Mouse (Mus musculus) adipocyte (in vitro differentiated cells): ENCODE results near the gene Vwf.

ENCODE experiments used
- DNase-seq: peaks from one replicate; pipeline ENCODE4 v3.0.0-alpha.2; 2016; ENCODE audit warnings: low spot score

Gene Vwf

GRCm38 (mm10) chr6:125546474-125546873 lies at the start of gene Vwf:
TSS of gene Vwf (plus strand) at chr6:125546774.
- DNase-seq: no peak

GRCm38 (mm10) chr6:125498062-125498461 lies 48.5 kb upstream of the Vwf start:
- peak; percentile 66 for DNase-seq

GRCm38 (mm10) chr6:125503186-125503802 lies 43.3 kb upstream of the Vwf start:
- DNase-seq: no peak

GRCm38 (mm10) chr6:125504622-125505355 lies 41.8 kb upstream of the Vwf start:
- DNase-seq: no peak

GRCm38 (mm10) chr6:125506427-125506826 lies 40.1 kb upstream of the Vwf start:
- no peak for DNase-seq

DNA sequence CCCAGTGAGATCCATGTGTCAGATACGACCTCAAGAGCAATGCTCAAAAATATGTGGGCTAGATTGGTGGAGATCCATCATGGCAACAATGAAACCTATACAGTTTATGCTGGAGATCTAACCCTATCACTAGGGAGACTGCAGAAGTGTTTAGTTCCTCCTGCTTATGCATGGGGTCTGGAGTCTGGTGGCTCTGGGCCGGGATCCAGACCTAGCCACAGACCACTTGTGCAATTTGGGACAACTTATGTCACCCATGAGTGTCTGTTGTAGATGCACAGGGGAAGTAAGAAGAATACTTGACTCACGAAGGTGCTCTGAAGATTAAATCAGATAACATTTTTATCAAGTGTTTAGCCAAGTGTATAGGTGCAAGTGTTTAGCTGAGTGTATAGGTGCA lies 36.8 kb upstream of the Vwf start:
- DNase-seq: no peak

DNA sequence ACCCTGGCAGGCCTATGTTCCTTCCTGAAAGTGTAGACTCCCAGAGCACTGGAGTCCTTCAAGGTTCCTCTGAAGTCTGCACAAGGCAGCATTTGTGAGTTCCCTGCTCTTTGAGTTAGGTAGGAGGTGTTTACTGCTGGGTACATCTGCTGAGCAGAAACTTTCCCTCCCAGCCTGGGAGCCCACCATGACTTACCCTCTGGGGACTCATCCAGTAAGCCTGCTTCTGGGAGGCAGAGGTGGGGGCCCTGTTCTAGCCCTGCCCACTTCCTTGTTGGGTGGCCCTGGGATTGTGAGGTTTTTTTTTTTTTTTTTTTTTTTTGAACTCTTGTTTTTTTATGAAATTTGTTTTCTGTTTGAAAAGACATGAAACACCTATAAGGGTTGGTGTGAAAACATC lies 35.9 kb upstream of the Vwf start:
- DNase-seq: no peak

DNA sequence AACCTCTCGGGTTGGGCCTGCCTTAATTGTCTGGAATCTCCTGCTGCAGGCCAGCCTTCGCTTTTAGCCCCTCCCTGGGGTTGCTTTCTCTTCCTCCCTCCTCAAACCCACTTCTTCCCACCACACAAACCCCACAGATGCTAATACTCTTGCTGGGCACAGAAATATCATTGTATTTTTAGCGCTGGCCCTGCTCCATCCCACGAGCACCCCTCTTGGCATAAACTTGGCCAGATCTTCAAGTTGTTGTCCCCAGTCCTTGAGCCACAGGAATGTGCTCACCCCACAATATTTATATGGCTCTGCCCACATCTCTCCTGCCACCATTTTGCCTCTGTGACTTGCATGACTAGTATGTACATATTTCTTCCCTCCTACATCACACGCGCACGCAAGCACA lies 35.4 kb upstream of the Vwf start:
- no peak for DNase-seq

GRCm38 (mm10) chr6:125512950-125513596 lies 33.5 kb upstream of the Vwf start:
- peak; percentile 72 for DNase-seq

- no peak for DNase-seq
These were observed 30.9 kb upstream of the Vwf start for GRCm38 (mm10) chr6:125515503-125516315.

DNA sequence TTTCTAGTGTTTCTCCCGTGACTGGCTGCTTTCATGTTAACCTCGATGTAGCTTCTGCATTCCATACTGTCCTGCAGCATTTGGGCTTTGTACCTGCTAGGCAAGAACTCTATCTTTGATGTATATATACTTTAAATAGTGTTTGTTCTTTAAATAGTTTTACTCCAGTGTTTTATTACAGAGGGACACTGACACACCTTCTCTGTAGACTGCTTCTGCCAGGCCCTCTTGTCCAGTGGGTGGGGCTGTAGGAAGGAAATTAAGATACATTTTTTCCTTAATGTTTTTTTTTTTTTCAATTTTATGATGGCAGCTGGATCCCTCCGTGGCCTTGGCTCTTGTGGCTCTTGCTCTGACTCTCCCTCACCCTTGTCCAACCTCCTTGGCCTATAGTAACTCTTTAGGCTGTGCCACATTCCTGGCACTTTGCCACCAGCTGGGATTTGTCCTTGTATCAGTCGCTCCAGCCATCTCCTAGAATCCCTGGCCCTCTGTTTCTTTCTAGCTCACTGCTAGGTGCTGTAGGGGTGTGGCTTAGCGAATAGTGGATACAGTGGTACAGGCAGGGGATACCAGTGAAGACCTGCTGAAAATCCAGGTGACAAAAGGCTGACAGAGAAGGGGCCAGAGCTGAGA lies 24.9 kb upstream of the Vwf start:
- peak; percentile 23 for DNase-seq

- DNase-seq: no peak
These were observed 22.5 kb upstream of the Vwf start for GRCm38 (mm10) chr6:125524027-125524426.

GRCm38 (mm10) chr6:125526066-125526465 lies 20.5 kb upstream of the Vwf start:
- no peak for DNase-seq

- DNase-seq: no peak
These were observed 17.9 kb upstream of the Vwf start for GRCm38 (mm10) chr6:125528614-125529200.

- DNase-seq: no peak
These were observed 17.1 kb upstream of the Vwf start for GRCm38 (mm10) chr6:125529479-125529878.

DNA sequence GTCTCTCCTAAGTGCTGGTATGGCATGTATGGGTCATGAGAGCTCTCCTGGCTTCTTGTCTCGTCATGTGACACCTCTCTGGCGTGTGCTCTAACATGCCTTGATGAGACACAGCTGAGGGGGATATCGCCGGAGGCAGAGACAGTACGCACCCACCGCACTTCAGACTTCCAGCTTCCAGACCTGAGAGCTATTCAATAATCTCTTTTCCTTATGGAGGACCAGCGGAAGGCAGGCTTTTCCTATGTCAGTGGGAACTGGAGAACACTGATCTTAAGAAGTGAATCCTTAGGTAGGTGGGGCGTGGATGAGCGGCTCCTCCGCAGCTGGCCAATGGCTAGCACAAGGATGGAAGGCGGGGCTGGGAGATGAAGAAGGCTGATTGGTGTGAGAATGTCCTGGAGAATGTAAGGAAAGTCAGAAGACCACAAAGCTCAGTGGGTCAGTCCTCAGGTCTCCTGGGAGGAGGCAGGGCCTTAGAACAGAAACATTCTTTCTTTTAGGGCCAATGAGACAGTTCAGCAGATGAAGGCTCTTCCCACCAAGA lies 13.4 kb upstream of the Vwf start:
- DNase-seq: no peak

DNA sequence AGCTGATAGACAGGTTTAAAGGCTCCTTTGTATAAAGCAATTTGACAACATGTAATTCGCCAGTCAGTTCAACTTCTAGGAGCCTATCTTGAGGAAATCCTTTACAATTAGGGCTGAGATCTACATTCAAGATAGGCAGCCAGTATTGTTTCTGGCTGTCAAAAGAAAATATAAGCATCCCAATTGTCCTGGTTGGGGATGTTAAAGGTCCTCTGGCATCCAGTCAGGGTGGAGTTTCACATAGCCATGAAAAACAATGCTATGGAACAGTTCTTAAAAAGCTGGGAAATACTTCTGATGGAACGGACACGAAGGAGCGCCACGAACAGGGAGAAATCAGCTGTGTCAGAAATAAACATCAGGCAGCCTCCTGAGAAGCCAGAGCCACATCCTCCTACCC lies 11.6 kb upstream of the Vwf start:
- no peak for DNase-seq

GRCm38 (mm10) chr6:125538469-125538868 lies 8.1 kb upstream of the Vwf start:
- DNase-seq: no peak

GRCm38 (mm10) chr6:125539423-125539822 lies 7.2 kb upstream of the Vwf start:
- DNase-seq: no peak

- no peak for DNase-seq
These were observed 6.4 kb upstream of the Vwf start for GRCm38 (mm10) chr6:125540199-125540598.

GRCm38 (mm10) chr6:125540826-125541225 lies 5.7 kb upstream of the Vwf start:
- no peak for DNase-seq
